Mouse (Mus musculus) heart, embryonic 12.5 days (tissue): ENCODE measurements around the gene Mipep. TPM values are rescaled to one million over a fixed set of nuclear protein-coding genes. Genes with fewer than 3 reads are reported as not detected.

Experiments
- ATAC-seq: fragments of 200-750 bp; cut with Nextera tagmentation; 2 replicates; pipeline ENCODE4 v1.8.0; 2017; ENCODE audit warnings: moderate TSS enrichment, moderate library complexity; ENCODE audit not compliant: insufficient number of reproducible peaks, low FRiP score
- H3K27ac ChIP-seq: fragments of 300-500 bp; sonication (generic); 2 replicates; pipeline ENCODE4 v1.5.1; 2016; ENCODE audit warnings: mild to moderate bottlenecking, moderate library complexity; ENCODE audit not compliant: poor library complexity, severe bottlenecking
- H3K27me3 ChIP-seq: fragments of 300-500 bp; sonication (generic); replicated peaks from 2 replicates; pipeline ENCODE4 v1.6.1; 2016; ENCODE audit warnings: mild to moderate bottlenecking, moderate library complexity
- H3K36me3 ChIP-seq: fragments of 300-500 bp; sonication (generic); 2 replicates; pipeline ENCODE4 v1.6.1; 2016; ENCODE audit warnings: mild to moderate bottlenecking, moderate library complexity
- H3K4me1 ChIP-seq: fragments of 300-500 bp; sonication (generic); replicated peaks from 2 replicates; pipeline ENCODE4 v1.6.1; 2016; ENCODE audit warnings: mild to moderate bottlenecking
- H3K4me2 ChIP-seq: fragments of 300-500 bp; sonication (generic); 2 replicates; pipeline ENCODE4 v1.6.1; 2016; ENCODE audit warnings: mild to moderate bottlenecking, moderate library complexity
- H3K4me3 ChIP-seq: fragments of 300-500 bp; sonication (generic); 2 replicates; pipeline ENCODE4 v1.5.1; 2016; ENCODE audit warnings: mild to moderate bottlenecking
- H3K9ac ChIP-seq: fragments of 300-500 bp; sonication (generic); 2 replicates; pipeline ENCODE4 v1.6.1; 2016; ENCODE audit warnings: mild to moderate bottlenecking, moderate library complexity
- H3K9me3 ChIP-seq: fragments of 300-500 bp; sonication (generic); replicated peaks from 2 replicates; pipeline ENCODE4 v1.6.1; 2016; ENCODE audit warnings: mild to moderate bottlenecking, moderate library complexity
- WGBS: fragments of 180-500 bp; shearing (Covaris S2); methylation state at CpG from one replicate; pipeline ENCODE4 v1.1.7; 2016; 5-methylcytosine and 5-hydroxymethylcytosine counted together
- polyA plus RNA-seq: library from polyadenylated mRNA; unstranded; fragments of >200 nt; fragmentation: Nextera tagmentation; extraction: Ambion mirVana; gene quantifications from 2 replicates; pipeline ENCODE4 v1.2.1, GENCODE M21; 2016

The Mipep gene
- polyA plus RNA-seq, 1 experiment from 2014 or later, result 31.4 TPM

GRCm38 (mm10) chr14:60843596-60843995 lies 59.2 kb downstream of the Mipep start:
- ATAC-seq, result no peak
- H3K27ac ChIP-seq, result no peak overlapping the region
- no peak overlapping the region for H3K4me3 ChIP-seq
- peaks cover 25% of the 10 kb centered on the region for H3K27me3 ChIP-seq
- H3K36me3 ChIP-seq, result peaks cover 9% of the 10 kb centered on the region; the same call in 1 of the 2 replicates
- WGBS, result 85% methylated on average over 7 of the region's 7 CpGs
- peaks cover 8% of the 10 kb centered on the region for H3K4me1 ChIP-seq
- H3K9ac ChIP-seq, result no peak overlapping the region
- H3K9me3 ChIP-seq, result no peaks in the 10 kb centered on the region
- H3K4me2 ChIP-seq, result no peak overlapping the region

- Histone ChIP-seq H3K27me3 (peaks cover 25% of the 10 kb centered on the region), H3K9me3 (no peaks in the 10 kb centered on the region), H3K27ac (no peak overlapping the region), H3K4me1 (peaks cover 8% of the 10 kb centered on the region), H3K36me3 (peaks cover 19% of the 10 kb centered on the region), H3K4me2 (no peak overlapping the region), H3K9ac (no peak overlapping the region), H3K4me3 (no peak overlapping the region)
- 62% methylated on average over 10 of the region's 10 CpGs for WGBS
- ATAC-seq, result no peak
These were observed 61.1 kb downstream of the Mipep start for GRCm38 (mm10) chr14:60845261-60846045.

- H3K27ac ChIP-seq, result no peak overlapping the region
- no peaks in the 10 kb centered on the region for H3K9me3 ChIP-seq
- no peak overlapping the region for H3K4me2 ChIP-seq
- 89% methylated on average over 5 of the region's 5 CpGs for WGBS
- no peak overlapping the region for H3K9ac ChIP-seq
- H3K4me3 ChIP-seq, result no peak overlapping the region
- peaks cover 8% of the 10 kb centered on the region for H3K4me1 ChIP-seq
- H3K27me3 ChIP-seq, result peaks cover 25% of the 10 kb centered on the region
- no peak for ATAC-seq
- peaks cover 22% of the 10 kb centered on the region for H3K36me3 ChIP-seq
These were observed 61.8 kb downstream of the Mipep start for GRCm38 (mm10) chr14:60846174-60846573.

- H3K36me3 ChIP-seq, result peaks cover 30% of the 10 kb centered on the region
- 65% methylated on average over 5 of the region's 5 CpGs for WGBS
- peaks cover 19% of the 10 kb centered on the region for H3K27me3 ChIP-seq
These were observed 63.8 kb downstream of the Mipep start for GRCm38 (mm10) chr14:60848194-60848593.

GRCm38 (mm10) chr14:60850101-60850500 lies 65.7 kb downstream of the Mipep start:
- Histone ChIP-seq H3K4me2 (no peak overlapping the region), H3K4me1 (no peaks in the 10 kb centered on the region; the same call in 1 of the 2 replicates), H3K4me3 (no peak overlapping the region), H3K9ac (no peak overlapping the region), H3K9me3 (no peaks in the 10 kb centered on the region), H3K27me3 (peaks cover 12% of the 10 kb centered on the region; the same call in 1 of the 2 replicates), H3K36me3 (peaks cover 37% of the 10 kb centered on the region), H3K27ac (no peak overlapping the region; the same call in 1 of the 2 replicates)
- WGBS, result 73% methylated on average over 14 of the region's 14 CpGs
- ATAC-seq, result no peak

More at GRCm38 (mm10) chr14:60848194-60848593, 63.8 kb downstream of the Mipep start:
- no peak overlapping the region for H3K4me3 ChIP-seq
- no peaks in the 10 kb centered on the region; the same call in 1 of the 2 replicates for H3K4me1 ChIP-seq
- no peak overlapping the region for H3K9ac ChIP-seq
- no peak for ATAC-seq
- H3K4me2 ChIP-seq, result no peak overlapping the region
- no peaks in the 10 kb centered on the region for H3K9me3 ChIP-seq
- H3K27ac ChIP-seq, result no peak overlapping the region; the same call in 1 of the 2 replicates

GRCm38 (mm10) chr14:60851632-60852031 lies 67.3 kb downstream of the Mipep start:
- H3K36me3 ChIP-seq, result peaks cover 35% of the 10 kb centered on the region
- H3K27ac ChIP-seq, result no peak overlapping the region
- WGBS, result 90% methylated on average over 5 of the region's 5 CpGs
- H3K4me1 ChIP-seq, result peaks cover 9% of the 10 kb centered on the region
- no peaks in the 10 kb centered on the region for H3K9me3 ChIP-seq
- no peak for ATAC-seq
- H3K4me3 ChIP-seq, result no peak overlapping the region
- no peak overlapping the region for H3K9ac ChIP-seq
- no peaks in the 10 kb centered on the region for H3K27me3 ChIP-seq
- H3K4me2 ChIP-seq, result no peak overlapping the region

GRCm38 (mm10) chr14:60856199-60856912 lies 72.0 kb downstream of the Mipep start:
- H3K4me2 ChIP-seq, result peak overlapping the region; percentile 31; the same call in 1 of the 2 replicates
- ATAC-seq, result no peak
- H3K27me3 ChIP-seq, result no peaks in the 10 kb centered on the region
- peaks cover 43% of the 10 kb centered on the region for H3K4me1 ChIP-seq
- WGBS, result 23% methylated on average over 7 of the region's 7 CpGs
- H3K36me3 ChIP-seq, result peaks cover 13% of the 10 kb centered on the region
- peak overlapping the region; percentile 78 for H3K27ac ChIP-seq
- H3K9ac ChIP-seq, result no peak overlapping the region
- H3K9me3 ChIP-seq, result no peaks in the 10 kb centered on the region
- no peak overlapping the region for H3K4me3 ChIP-seq

GRCm38 (mm10) chr14:60856913-60857300 lies 72.5 kb downstream of the Mipep start:
- H3K4me3 ChIP-seq, result no peak overlapping the region
- H3K36me3 ChIP-seq, result peaks cover 8% of the 10 kb centered on the region
- peak overlapping the region; percentile 78 for H3K27ac ChIP-seq
- WGBS, result 33% methylated on average over 7 of the region's 7 CpGs
- no peak overlapping the region for H3K9ac ChIP-seq
- H3K9me3 ChIP-seq, result no peaks in the 10 kb centered on the region
- H3K27me3 ChIP-seq, result no peaks in the 10 kb centered on the region
- peaks cover 43% of the 10 kb centered on the region for H3K4me1 ChIP-seq
- no peak for ATAC-seq
- peak overlapping the region; percentile 31 for H3K4me2 ChIP-seq

GRCm38 (mm10) chr14:60863396-60863795 lies 79.0 kb downstream of the Mipep start:
- no peak overlapping the region for H3K27ac ChIP-seq
- no peak overlapping the region for H3K9ac ChIP-seq
- no peak overlapping the region for H3K4me2 ChIP-seq
- H3K4me1 ChIP-seq, result peaks cover 28% of the 10 kb centered on the region
- no peaks in the 10 kb centered on the region for H3K9me3 ChIP-seq
- ATAC-seq, result no peak
- no peak overlapping the region for H3K4me3 ChIP-seq
- H3K27me3 ChIP-seq, result no peaks in the 10 kb centered on the region
- H3K36me3 ChIP-seq, result no peaks in the 10 kb centered on the region
- WGBS, result 75% methylated on average over 3 of the region's 3 CpGs

- no peak overlapping the region for H3K9ac ChIP-seq
- WGBS, result 45% methylated on average over 11 of the region's 11 CpGs
- no peak overlapping the region for H3K4me2 ChIP-seq
- H3K4me3 ChIP-seq, result no peak overlapping the region
- H3K27me3 ChIP-seq, result no peaks in the 10 kb centered on the region
- peaks cover 13% of the 10 kb centered on the region for H3K4me1 ChIP-seq
- H3K9me3 ChIP-seq, result no peaks in the 10 kb centered on the region
- no peak overlapping the region for H3K27ac ChIP-seq
- no peak for ATAC-seq
- H3K36me3 ChIP-seq, result peaks cover 6% of the 10 kb centered on the region
These were observed 82.0 kb downstream of the Mipep start for GRCm38 (mm10) chr14:60866399-60866798.

- 71% methylated on average over 9 of the region's 9 CpGs for WGBS
- Histone ChIP-seq H3K27ac (no peak overlapping the region), H3K4me1 (peaks cover 13% of the 10 kb centered on the region), H3K4me2 (no peak overlapping the region), H3K9ac (no peak overlapping the region), H3K9me3 (no peaks in the 10 kb centered on the region), H3K36me3 (peaks cover 16% of the 10 kb centered on the region), H3K27me3 (no peaks in the 10 kb centered on the region), H3K4me3 (no peak overlapping the region)
- ATAC-seq, result no peak
These were observed 84.0 kb downstream of the Mipep start for GRCm38 (mm10) chr14:60868325-60868724.
